Mouse (Mus musculus): ENCODE results near the gene Gse1. TPM values are rescaled to one million over a fixed set of nuclear protein-coding genes. Genes with fewer than 3 reads are reported as not detected.
A peak's percentile ranks its signal among the peaks of the same experiment; 100 is the strongest.

The Gse1 gene
- total RNA-seq, 4 experiments from 2014 or later, result 71.5 to 78.0 (median 73.1) TPM

- no peak for DNase-seq (ENCODE audit: low spot score in 2 of 2)
Measured at GRCm38 (mm10) chr8:120492193-120492880, 264.1 kb downstream of the Gse1 start.

DNA sequence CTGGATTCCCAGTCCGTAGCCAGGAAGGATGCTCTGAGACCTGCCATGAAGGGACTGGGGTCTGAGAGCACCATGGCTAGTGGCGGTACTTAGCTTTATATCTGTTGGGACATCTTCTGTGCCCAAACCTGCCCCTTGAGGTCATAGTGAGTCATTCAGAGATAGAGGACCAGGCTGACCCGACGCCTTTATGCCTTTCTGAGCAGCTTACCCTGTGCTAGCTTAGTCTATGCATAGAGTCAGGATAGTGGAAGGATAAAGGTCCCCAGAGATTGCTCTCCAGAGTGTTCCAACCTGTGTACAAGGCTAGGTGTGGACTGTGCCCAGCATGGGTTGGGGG is 264.6 kb downstream of the Gse1 start:
- no peak for DNase-seq (ENCODE audit: low spot score in 2 of 2)

- no peak for DNase-seq (ENCODE audit: low spot score in 2 of 2)
Measured at GRCm38 (mm10) chr8:120493508-120494464, 265.5 kb downstream of the Gse1 start.

DNA sequence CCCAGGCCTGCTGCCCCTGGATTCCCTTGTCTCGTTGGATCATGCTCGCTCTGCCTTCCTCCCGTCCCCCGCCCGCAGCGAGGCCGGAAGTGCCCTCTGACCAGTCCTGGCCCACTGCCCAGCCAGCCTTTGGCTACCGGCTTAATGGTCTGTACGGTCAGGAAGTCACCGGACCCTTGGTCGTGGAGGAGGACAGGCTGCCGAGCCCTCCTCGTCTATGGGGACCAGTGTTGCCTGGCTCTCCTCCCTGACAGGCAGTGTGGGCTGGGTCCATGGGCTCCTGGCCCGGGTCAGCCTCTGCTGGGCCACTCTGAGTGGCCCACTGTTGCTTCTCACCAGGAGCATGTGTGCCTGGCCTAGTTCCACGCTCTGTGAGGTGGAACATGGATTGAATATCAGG is 266.6 kb downstream of the Gse1 start:
- no peak for DNase-seq (ENCODE audit: low spot score in 2 of 2)

- DNase-seq (ENCODE audit: low spot score in 2 of 2), result no peak
Measured at GRCm38 (mm10) chr8:120495461-120495860, 267.2 kb downstream of the Gse1 start.

DNA sequence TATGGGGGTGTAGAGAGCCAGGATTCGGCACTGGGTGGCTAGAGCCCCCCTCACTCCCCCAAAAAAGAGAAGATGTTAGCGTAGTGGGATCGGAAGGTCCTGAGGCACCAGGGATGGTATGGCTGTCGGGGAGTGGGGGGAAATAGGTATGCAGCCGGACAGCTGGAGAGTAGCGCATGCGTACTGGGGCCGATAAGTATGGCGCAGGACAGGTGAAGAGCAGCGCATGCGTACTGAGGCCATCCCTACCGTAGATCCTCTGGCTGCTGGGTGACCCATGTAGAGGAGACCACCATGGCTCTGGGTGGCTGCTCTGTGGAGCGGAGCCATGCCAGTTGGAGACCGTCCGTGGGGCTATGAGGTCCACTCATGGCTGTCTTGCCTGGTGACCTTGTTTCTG is 268.2 kb downstream of the Gse1 start:
- no peak for DNase-seq (ENCODE audit: low spot score in 2 of 2)

DNA sequence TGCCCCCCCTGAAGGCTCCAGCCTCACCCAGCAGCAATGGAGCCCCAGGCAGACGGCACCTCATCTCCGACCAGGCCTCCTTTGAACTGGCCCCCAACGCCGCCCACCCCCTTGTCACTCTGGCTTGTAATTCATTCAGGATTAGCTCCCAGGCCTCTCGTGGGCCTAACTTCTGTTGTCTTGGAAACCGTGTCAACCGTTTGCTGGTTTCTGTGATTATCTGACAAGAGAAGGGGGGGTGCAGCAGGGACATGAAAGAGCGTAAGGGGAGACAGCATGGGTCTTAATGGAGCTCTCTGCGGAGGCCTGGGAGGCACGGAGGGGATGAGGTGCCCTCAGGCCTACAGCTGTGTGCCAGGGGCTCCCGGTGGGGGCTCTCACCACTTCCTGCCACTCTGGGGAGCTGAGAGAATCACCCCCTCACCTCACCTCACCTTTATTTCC is 269.3 kb downstream of the Gse1 start:
- no peak for DNase-seq (ENCODE audit: low spot score in 2 of 2)

GRCm38 (mm10) chr8:120498349-120498831 is 270.1 kb downstream of the Gse1 start:
- no peak for DNase-seq (ENCODE audit: low spot score in 2 of 2)

GRCm38 (mm10) chr8:120498926-120499605 is 270.8 kb downstream of the Gse1 start:
- DNase-seq (ENCODE audit: low spot score in 2 of 2), result peak in 1 of 2 experiments; percentile 67

DNA sequence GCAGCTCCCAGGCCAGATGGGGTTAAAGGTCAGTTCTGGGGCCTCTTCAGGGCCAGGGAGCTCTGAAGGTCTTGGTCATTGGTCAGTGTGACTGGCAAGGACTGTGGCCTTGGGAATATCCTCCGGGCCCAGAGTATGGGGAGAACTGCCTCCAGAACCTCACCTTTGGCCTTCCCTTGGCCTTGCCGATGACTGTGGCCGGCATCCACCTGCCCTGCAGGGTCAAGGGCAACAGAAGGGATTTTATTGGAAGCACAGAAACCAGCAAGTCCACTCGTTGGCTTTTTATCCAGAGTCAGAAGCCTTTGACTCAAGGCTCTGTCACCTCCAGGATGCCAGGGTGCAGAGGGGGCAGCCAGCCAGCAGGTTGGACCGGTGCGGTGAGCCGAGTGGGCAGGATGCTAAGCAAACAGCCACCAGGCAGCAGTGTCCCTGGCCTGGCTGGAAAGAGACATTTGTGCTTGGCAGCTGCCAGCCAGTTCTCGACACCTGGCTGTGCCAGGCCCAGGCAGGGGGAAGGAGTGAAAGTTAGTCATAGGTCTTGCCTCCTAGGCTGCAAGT is 272.5 kb downstream of the Gse1 start:
- DNase-seq (ENCODE audit: low spot score in 2 of 2), result no peak

- no peak for DNase-seq (ENCODE audit: low spot score in 2 of 2)
Measured at GRCm38 (mm10) chr8:120501426-120501825, 273.2 kb downstream of the Gse1 start.

- no peak for DNase-seq (ENCODE audit: low spot score in 2 of 2)
Measured at GRCm38 (mm10) chr8:120502428-120502827, 274.2 kb downstream of the Gse1 start.

DNA sequence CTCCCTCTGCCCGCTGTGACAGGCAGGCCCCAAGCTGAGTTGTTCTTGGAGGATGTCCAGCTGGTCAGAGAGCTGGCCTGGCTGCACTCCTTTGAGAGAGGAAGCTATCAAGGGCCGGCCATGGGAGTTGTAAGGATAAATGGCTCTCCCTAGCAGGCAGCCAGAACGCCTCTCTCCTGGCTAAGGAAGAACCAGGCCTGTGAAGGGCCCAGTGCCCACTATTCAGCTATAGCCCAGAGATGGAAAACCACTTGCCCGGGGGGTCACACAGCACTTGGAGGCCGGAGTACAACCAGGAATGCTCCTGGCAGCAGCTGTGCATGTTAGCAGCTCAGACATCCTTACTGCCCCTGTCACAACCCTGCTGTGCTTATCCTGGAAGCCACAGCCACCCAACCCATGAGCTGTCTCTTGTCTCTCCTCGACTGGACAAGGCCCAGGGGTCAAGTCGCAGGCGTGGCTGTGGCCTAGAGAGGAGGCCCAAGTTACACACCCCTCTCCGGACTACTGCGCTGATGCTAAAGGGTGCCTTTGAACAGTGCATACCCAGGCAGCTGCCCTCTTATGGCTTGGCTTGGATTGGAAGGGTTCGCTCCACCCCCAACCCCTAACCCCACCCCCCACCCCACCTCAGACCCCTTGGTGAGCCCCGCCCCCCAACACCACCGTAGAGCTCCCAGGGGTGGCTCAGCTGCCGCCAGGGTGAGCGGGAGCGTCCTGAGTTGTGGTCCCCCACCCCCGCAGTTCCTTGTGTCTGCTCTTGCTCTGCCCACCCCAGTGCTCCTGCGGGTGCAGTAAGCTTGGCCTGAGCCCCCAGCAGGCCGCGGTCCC is 276.2 kb downstream of the Gse1 start:
- no peak for DNase-seq (ENCODE audit: low spot score in 2 of 2)

GRCm38 (mm10) chr8:120505082-120505511 is 276.8 kb downstream of the Gse1 start:
- no peak for DNase-seq (ENCODE audit: low spot score in 2 of 2)

GRCm38 (mm10) chr8:120505619-120506310 is 277.5 kb downstream of the Gse1 start:
- no peak for DNase-seq (ENCODE audit: low spot score in 2 of 2)

GRCm38 (mm10) chr8:120506562-120506961 is 278.3 kb downstream of the Gse1 start:
- DNase-seq (ENCODE audit: low spot score in 2 of 2), result no peak

DNA sequence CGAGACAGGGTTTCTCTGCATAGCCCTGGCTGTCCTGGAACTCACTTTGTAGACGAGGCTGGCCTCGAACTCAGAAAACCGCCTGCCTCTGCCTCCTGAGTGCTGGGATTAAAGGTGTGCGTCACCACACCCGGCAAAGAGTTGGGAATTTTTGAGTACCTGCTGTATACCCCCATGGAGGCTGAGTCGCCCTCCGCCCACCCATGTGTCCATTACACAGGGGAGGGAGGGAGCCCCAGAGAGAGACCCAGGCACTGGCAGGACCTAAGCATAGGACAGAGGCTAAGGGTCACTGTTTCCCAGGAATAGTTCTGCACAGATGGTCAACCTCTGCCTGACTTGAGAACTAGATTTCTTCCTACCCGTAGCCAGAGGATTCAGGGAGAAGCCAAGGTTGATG is 279.0 kb downstream of the Gse1 start:
- no peak for DNase-seq (ENCODE audit: low spot score in 2 of 2)

DNA sequence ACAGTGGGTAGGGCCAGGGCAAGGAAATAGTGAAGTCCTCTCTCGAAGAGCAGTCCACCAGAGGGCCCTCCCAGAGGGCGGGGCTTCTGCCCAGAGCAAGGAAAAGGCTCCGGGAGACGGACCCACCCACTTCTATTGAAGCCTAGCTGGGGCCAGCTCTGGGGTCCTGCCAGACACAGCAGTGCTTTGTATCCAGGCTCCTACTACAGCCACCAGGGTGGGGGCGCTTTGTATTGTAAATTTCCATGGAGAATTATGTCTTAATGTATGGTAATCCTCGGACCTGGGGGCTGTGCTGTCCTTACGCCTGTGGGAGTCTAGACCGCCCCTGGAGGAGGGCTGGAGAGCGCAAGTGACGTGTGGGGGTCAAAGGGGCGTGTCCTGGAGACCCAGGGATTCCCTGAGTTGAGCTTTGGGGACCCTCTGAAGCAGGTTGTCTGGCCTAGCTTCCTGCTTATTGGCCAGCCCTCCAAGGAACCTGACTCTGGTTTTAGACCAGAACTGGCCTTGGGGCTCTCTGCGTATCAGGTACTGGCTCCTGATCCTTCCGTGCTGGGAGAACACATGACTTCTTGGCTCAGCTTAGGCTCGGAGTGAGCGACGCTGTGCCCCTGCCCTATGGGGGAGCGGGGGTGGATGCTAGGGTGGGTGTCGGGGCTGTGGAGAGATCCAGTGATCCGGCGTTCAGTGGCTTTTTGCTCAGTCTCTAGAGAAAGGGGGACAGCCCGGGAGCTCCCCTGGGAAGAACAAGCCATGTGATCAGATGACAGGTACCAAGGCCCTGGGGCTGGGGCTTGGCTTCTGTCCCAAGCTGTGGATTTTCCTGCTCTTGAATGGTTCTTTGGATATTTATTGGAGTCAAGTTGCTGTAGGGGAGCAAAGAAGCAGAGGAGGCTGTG is 281.1 kb downstream of the Gse1 start:
- DNase-seq (ENCODE audit: low spot score in 2 of 2), result no peak

DNA sequence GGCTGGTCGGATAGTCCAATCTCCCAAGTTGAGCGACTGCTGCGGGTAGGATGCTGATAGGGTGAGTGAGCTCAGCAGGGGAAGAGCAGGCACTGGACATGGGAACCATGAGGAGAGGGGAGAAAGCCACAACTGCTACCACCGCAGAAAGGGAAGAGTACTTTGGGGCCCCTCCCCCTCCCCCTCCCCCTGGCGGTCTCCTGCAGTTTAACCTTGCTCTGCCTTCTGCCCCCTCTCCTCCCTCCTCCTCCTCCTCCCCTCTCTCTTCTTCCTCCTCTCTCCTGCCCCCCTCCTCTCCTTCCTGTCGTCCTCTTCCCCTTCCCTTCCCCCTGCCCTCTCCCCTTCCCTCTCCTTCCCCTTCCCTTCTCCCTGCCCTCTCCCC is 281.8 kb downstream of the Gse1 start:
- DNase-seq (ENCODE audit: low spot score in 2 of 2), result no peak

All from left cerebral cortex, adult 8-10 months (tissue).